Mouse (Mus musculus) urinary bladder, postnatal 10 days (tissue): ENCODE measurements around the gene Atg5.

Source experiments
- DNase-seq: peaks from one replicate; pipeline ENCODE4 v3.0.0; 2022; ENCODE audit warnings: low spot score

The Atg5 gene

GRCm38 (mm10) chr10:44353467-44353866, 85.3 kb downstream of the Atg5 start:
- no peak for DNase-seq

GRCm38 (mm10) chr10:44354393-44354792, 86.2 kb downstream of the Atg5 start:
- no peak for DNase-seq

- DNase-seq: no peak
These were observed 87.1 kb downstream of the Atg5 start for GRCm38 (mm10) chr10:44355216-44355615.

DNA sequence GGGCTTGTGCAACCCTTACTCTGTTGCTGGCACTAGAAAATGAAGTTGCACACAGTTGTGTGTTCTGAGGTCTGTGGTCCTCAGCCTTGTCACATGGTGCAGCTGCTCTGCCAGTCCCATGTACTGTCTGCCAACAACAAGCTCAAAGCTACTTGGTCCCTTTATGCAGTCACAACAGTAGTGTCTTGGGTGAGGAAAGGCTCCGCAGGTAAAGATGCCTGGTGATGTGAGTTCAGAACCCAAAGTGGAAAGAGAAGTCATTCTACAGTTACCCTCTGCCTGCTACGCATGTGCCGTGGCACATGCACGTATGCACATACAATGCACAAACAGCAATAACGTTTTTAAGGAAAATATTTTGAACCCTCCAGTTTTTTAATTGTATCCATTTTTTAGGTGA, 88.5 kb downstream of the Atg5 start:
- no peak for DNase-seq

DNA sequence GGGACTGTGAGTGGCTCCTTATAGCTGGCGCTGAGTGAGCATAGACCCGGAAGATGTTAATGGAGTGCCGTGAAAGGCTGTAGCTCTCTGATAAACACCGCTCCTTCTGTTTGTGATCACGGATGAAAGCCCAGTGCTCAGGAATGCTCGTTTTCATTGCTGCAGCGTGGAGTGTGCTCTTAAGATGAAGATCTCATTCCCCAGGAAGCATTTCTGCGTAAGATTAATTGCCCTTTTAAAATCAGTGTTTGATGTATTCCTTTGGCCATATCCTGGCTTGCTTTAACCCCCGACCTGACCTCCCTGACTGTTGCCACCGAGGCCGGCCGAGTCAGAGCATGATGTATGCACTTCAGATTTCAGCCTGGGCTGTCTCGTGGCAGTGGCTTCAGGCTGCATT, 89.2 kb downstream of the Atg5 start:
- DNase-seq: no peak

DNA sequence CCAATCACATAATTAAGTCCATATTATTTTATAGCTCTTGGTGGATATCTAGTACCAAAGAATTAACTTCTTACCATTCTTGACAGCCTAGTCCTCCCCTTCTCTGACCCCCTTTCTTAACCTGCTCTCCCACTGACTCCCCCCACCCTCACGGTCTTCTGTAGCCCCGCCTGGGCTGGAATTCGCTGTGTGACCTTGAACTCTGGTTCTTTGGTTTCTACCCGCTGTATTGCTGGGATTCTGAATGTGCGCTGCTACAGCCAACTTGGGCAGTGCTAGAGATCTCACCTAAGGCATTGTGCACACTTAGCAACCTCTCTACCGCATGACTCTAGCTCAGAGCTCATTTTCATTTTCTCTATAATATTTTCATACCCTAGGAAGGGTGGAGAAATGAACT, 90.7 kb downstream of the Atg5 start:
- DNase-seq: no peak

DNA sequence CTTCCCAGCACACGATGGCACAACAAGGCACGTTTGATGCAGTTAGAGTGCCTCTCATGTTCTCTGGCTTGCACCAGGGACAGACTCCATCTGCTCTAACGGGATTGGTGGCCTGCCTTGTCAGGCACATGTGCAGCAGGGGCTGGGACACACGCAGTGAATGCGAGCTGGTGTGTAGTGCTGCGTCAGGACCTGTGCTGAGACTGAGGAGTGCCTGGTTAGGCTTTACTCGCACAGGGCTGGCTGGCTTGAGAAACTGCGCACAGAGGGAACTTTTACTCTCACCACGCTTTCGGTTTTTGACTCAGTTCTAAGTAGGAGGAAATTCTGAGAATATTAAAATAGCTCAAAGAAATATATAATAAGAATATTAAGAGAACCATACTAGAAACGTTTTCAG, 92.5 kb downstream of the Atg5 start:
- no peak for DNase-seq

DNA sequence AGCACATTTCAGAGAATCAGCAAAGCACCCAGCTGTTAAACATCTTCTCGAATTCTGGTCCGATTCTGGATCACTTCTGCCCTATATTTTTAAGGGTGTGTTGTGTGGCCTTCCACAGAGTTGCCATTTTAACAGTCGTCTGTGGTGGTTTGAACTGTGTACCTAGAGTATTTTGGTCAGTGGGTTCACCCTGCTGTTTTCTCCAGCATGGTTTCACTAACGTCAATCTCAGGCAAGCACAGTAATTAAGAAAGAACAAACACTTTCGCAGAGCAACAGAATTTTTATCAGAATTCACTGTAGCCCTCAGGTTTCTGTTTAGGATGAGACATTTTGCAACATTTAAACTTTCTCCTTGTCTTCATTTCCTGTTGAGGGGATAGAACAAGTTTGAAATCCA, 94.3 kb downstream of the Atg5 start:
- DNase-seq: no peak

DNA sequence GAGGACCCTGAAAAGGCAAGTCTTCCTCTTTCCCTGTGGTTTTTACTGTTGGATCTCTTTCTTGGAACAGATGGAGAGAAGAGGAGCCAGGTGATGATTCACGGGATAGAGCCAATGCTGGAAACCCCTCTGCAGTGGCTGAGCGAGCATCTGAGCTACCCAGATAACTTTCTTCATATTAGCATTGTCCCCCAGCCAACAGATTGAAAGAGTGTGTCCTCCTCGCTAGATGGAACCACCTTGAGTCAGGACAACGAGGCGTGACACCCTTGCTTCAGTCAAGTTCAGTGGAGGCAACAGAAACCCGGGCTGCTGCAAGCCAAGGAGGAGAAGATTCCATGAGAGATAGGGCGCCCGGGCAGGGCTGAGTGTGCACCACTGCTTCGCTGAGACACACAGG, 94.7 kb downstream of the Atg5 start:
- no peak for DNase-seq

GRCm38 (mm10) chr10:44366186-44366585, 98.0 kb downstream of the Atg5 start:
- no peak for DNase-seq

- no peak for DNase-seq
These were observed 98.9 kb downstream of the Atg5 start for GRCm38 (mm10) chr10:44367043-44367442.

DNA sequence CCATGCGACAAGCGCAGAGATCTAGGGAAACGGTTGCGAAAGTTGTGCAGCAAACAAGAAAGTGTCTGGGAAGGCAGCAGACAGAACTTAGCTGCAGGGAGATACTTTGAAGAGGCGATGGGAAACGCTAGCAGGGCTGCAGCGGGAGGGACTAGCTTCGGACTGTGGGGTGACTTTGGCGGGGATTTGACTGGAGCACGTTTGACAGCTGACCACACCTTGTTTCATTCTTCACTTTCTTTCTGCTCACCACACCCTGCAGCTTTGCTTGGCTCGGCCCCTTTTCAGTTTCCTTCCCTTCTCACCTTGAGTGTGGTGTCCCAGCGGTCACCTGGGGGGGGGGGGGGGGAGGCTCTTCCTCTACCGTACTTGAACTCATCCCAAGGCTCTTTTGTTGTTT, 100.4 kb downstream of the Atg5 start:
- no peak for DNase-seq

DNA sequence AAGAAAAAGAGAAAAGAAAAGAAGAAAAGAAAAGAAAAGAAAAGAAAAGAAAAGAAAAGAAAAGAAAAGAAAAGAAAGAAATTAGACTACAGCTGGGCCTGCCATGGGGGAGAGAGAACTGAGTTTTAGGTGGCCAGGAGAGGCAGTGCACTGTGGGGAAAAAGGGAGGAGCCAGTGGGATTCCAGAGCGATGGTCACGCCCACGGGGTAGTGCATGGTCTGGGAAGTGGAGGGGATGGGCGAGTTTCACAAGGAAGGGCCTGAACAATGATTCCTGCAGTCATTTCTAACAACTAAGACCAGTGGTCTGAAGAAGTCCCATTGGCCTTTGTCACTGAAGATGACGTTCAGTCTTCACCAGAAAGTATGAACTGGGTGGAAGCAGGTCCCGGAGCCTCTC, 102.5 kb downstream of the Atg5 start:
- no peak for DNase-seq

DNA sequence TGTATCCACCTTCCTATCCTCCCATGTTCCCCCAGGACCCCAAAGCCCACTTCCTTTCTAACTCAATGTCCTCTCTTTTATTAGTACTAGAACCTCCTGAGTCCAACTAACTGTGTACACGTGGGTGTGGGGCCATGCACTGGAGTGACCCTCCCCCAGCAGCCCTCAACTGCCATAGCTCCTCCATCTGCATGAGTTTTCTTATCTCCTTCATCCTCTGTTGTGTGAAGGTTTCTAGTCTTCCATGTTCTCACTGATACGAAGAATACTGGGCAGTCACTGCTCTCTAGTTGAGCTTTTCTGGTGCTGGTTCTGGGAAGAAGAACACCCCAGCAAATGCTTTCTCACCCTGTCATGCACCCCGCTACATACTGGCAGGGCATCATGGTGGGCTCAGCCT, 104.1 kb downstream of the Atg5 start:
- DNase-seq: no peak

DNA sequence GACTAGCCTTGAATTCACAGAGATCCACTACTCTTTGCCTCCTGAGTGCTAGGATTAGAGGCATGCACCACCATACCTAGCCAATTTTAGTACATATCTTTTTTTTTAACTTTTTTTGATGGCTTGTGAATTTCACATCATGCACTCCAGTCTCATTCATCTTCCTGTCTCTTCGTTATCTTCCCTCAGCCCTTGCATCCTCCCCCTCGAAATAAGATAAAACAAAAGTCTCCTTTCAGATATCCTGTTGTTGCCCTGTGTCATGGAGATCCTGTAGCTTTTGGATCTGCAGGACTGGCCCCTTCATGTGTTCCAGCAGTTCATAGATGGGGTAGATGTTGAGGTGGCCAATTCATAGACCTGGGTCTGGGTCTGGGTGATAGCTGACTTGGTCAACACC, 106.5 kb downstream of the Atg5 start:
- no peak for DNase-seq

- DNase-seq: no peak
These were observed 107.3 kb downstream of the Atg5 start for GRCm38 (mm10) chr10:44375501-44375900.

- DNase-seq: no peak
These were observed 109.7 kb downstream of the Atg5 start for GRCm38 (mm10) chr10:44377821-44378220.

- no peak for DNase-seq
These were observed 110.2 kb downstream of the Atg5 start for GRCm38 (mm10) chr10:44378403-44378802.

GRCm38 (mm10) chr10:44380476-44381208, 112.5 kb downstream of the Atg5 start:
- DNase-seq: no peak

DNA sequence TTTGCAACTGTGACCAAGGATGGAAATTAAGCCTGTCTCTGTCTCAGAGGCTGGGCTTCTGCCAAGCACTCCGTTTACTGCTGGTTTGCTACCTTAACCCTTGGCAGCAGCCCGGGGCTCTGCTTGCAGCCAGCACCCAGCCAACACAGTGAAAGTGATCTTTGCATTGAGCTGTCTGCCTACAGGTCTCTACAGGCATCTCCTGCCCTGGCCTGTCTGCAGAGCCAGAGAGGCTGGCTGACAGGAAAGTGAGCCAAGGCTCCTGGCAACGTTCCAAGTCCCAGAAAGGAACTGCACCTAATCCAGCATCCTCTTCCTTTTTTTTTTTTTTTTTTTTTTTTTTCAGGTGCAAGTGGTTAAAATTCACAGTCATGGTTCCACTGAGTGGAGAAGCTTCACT, 113.2 kb downstream of the Atg5 start:
- DNase-seq: peak; percentile 33

GRCm38 (mm10) chr10:44381948-44382347, 113.8 kb downstream of the Atg5 start:
- no peak for DNase-seq

DNA sequence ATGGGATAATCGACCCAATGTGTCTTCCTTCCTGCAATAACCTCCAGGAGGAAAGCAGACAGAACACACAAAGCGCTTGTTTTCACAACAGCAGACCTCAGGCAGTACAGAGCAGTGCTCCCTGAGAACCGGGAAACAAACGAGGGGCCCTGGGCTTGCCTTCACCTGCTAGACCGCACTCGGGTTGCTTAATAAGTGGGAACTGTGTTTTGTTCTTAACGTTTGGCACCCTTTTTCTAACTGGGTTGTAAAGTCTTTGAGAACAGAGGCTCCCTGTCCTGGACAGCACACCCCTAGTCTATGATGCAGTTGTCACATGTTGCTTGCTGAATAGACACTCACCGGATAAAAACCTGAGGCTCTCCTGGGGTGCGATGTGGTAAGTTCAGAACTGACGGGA, 115.1 kb downstream of the Atg5 start:
- no peak for DNase-seq

- no peak for DNase-seq
These were observed 117.1 kb downstream of the Atg5 start for GRCm38 (mm10) chr10:44385227-44385626.

GRCm38 (mm10) chr10:44388706-44389233, 120.6 kb downstream of the Atg5 start:
- no peak for DNase-seq
